Mouse (Mus musculus) CH12.LX (cell line): Measurements from ENCODE around the gene Ppox. TPM values are rescaled to one million over a fixed set of nuclear protein-coding genes. Genes with fewer than 3 reads are reported as not detected.

ENCODE experiments used
- DNase-seq: peaks from one replicate; pipeline ENCODE4 v3.0.0-alpha.2; 2013; ENCODE audit errors: extremely low read depth
- H3K27ac ChIP-seq: 2 replicates; pipeline ENCODE4 v1.5.1; 2012; ENCODE audit warnings: low read depth, mild to moderate bottlenecking, control low read depth, moderate library complexity; ENCODE audit not compliant: insufficient read depth
- H3K27me3 ChIP-seq: replicated peaks from 2 replicates; pipeline ENCODE3; 2012; ENCODE audit warnings: inconsistent platforms
- H3K36me3 ChIP-seq, 2 experiments: replicated peaks in 1 of 2; 2 replicates each; pipeline versions ENCODE3 to v1.6.1; 2012; ENCODE audit warnings: inconsistent platforms in 1 of 2, low read length in 1 of 2, mild to moderate bottlenecking in 1 of 2, mixed read lengths in 1 of 2, moderate library complexity in 1 of 2; ENCODE audit not compliant: control insufficient read depth in 1 of 2, insufficient read depth in 1 of 2
- H3K4me1 ChIP-seq, 2 experiments: 2 replicates each; pipeline ENCODE4 v1.6.1; 2012; ENCODE audit warnings: inconsistent platforms in 1 of 2, moderate library complexity in 1 of 2; ENCODE audit not compliant: insufficient read depth in 2 of 2, control insufficient read depth in 1 of 2
- H3K4me2 ChIP-seq: 2 replicates; pipeline ENCODE4 v1.6.1; 2012; ENCODE audit warnings: low read depth, mild to moderate bottlenecking, control low read depth; ENCODE audit not compliant: poor library complexity, insufficient read depth, severe bottlenecking
- H3K4me3 ChIP-seq, 3 experiments: fragments of 150-350 bp in 1 of 3; sonication (generic) in 1 of 3; replicated peaks in 1 of 3; 2 replicates each; pipeline versions ENCODE3 to v1.5.1; 2011 to 2012; ENCODE audit warnings: low read depth in 2 of 3, low read length in 2 of 3, mild to moderate bottlenecking in 2 of 3, moderate library complexity in 2 of 3, control low read depth in 1 of 3, improper control_type of control experiment in 1 of 3, inconsistent platforms in 1 of 3, mixed read lengths in 1 of 3; ENCODE audit not compliant: poor library complexity in 1 of 3
- H3K79me2 ChIP-seq: replicated peaks from 2 replicates; pipeline ENCODE4 v1.6.1; 2012; ENCODE audit warnings: mild to moderate bottlenecking, moderate library complexity; ENCODE audit not compliant: control insufficient read depth, poor library complexity, insufficient read depth, severe bottlenecking; ENCODE audit errors: extremely low read depth
- H3K9ac ChIP-seq: 2 replicates; pipeline ENCODE4 v1.6.1; 2012; ENCODE audit warnings: low read depth, mild to moderate bottlenecking, control low read depth, moderate library complexity; ENCODE audit not compliant: insufficient read depth
- H3K9me3 ChIP-seq: replicated peaks from 2 replicates; pipeline ENCODE3; 2012; ENCODE audit warnings: low read length, inconsistent platforms, mixed read lengths
- BHLHE40 ChIP-seq: IDR thresholded peaks from 2 replicates; pipeline ENCODE4 v1.6.1; 2011; ENCODE audit warnings: mild to moderate bottlenecking, low read depth, low read length, improper control_type of control experiment
- CHD1 ChIP-seq: IDR thresholded peaks from 2 replicates; pipeline ENCODE4 v1.6.1; 2012; ENCODE audit warnings: low read depth, low read length, improper control_type of control experiment, inconsistent platforms
- E2F4 ChIP-seq: IDR thresholded peaks from 2 replicates; pipeline ENCODE4 v1.6.1; 2011; ENCODE audit warnings: low read depth, low read length, improper control_type of control experiment; ENCODE audit not compliant: insufficient replicate concordance
- IRF4 ChIP-seq: IDR thresholded peaks from 2 replicates; pipeline ENCODE4 v1.6.1; 2014; ENCODE audit warnings: low read depth, mild to moderate bottlenecking, inconsistent platforms, low read length, improper control_type of control experiment
- JUN ChIP-seq: IDR thresholded peaks from 2 replicates; pipeline ENCODE4 v1.6.1; 2011; ENCODE audit warnings: low read depth, mild to moderate bottlenecking, low read length, improper control_type of control experiment, moderate library complexity; ENCODE audit not compliant: insufficient read depth
- KAT2A ChIP-seq: IDR thresholded peaks from 2 replicates; pipeline ENCODE4 v1.6.1; 2012; ENCODE audit warnings: low read length, improper control_type of control experiment, inconsistent platforms; ENCODE audit not compliant: insufficient replicate concordance
- MYC ChIP-seq: IDR thresholded peaks from 2 replicates; pipeline ENCODE4 v1.6.1; 2011; ENCODE audit warnings: low read depth, mild to moderate bottlenecking, improper control_type of control experiment, low read length
- PAX5 ChIP-seq: IDR thresholded peaks from 2 replicates; pipeline ENCODE4 v1.6.1; 2012; ENCODE audit warnings: low read length, inconsistent platforms, mixed read lengths
- POLR2AphosphoS2 ChIP-seq: IDR thresholded peaks from 2 replicates; pipeline ENCODE4 v1.6.1; 2011; ENCODE audit warnings: low read depth, low read length, improper control_type of control experiment
- RAD21 ChIP-seq: IDR thresholded peaks from 2 replicates; pipeline ENCODE4 v1.6.1; 2011; ENCODE audit warnings: low read depth, mild to moderate bottlenecking, low read length, improper control_type of control experiment, moderate library complexity
- SMC3 ChIP-seq: IDR thresholded peaks from 2 replicates; pipeline ENCODE4 v1.6.1; 2011; ENCODE audit warnings: low read depth, low read length, improper control_type of control experiment
- TCF12 ChIP-seq: IDR thresholded peaks from 2 replicates; pipeline ENCODE4 v1.6.1; 2014; ENCODE audit warnings: low read depth, mild to moderate bottlenecking, inconsistent platforms, low read length, improper control_type of control experiment
- UBTF ChIP-seq: IDR thresholded peaks from 2 replicates; pipeline ENCODE4 v1.6.1; 2012; ENCODE audit warnings: low read depth, mild to moderate bottlenecking, inconsistent platforms, low read length, improper control_type of control experiment, moderate library complexity
- ZC3H11A ChIP-seq: IDR thresholded peaks from 2 replicates; pipeline ENCODE4 v1.6.1; 2012; ENCODE audit warnings: low read depth, mild to moderate bottlenecking, inconsistent platforms, low read length, improper control_type of control experiment
- ZKSCAN1 ChIP-seq: IDR thresholded peaks from 2 replicates; pipeline ENCODE4 v1.6.1; 2012; ENCODE audit warnings: low read depth, inconsistent platforms, low read length, improper control_type of control experiment, borderline replicate concordance
- ZNF384 ChIP-seq: IDR thresholded peaks from 2 replicates; pipeline ENCODE4 v1.6.1; 2012; ENCODE audit warnings: low read depth, low read length, improper control_type of control experiment, inconsistent platforms
- dilution Hi-C: fragments of 300-500 bp; cut with MboI; formaldehyde crosslinking; loops from 2 replicates; pipeline ENCODE4 v1.14.3; 2020; ENCODE audit warnings: low sequenced_read_pairs; ENCODE audit not compliant: extremely low pct_unique_long_range_greater_than_20kb, extremely low pct_ligation_motif_present
- in situ Hi-C: fragments of 300-500 bp; cut with MboI; formaldehyde crosslinking; loops from 3 replicates; pipeline ENCODE4 v1.14.3; 2019; ENCODE audit warnings: low sequenced_read_pairs, low pct_ligation_motif_present, low pct_unique_long_range_greater_than_20kb, mixed read lengths
- polyA plus RNA-seq: library from polyadenylated mRNA; unstranded; fragments of >175 nt; gene quantifications from 2 replicates; pipeline ENCODE4 v1.2.1, GENCODE M21; 2012; ENCODE audit warnings: low read depth; ENCODE audit not compliant: insufficient read length
- total RNA-seq, 2 experiments: library from RNA; depleted of rRNA; stranded (reverse); fragments of 300-350 nt in 1 of 2; fragments of >200 nt in 1 of 2; gene quantifications; 2 replicates each; pipeline ENCODE4 v1.2.3; 2012 to 2014

Ppox gene
- total and polyA plus RNA-seq, 3 experiments: 10.5 to 15.1 (median 13.6) TPM

DNA sequence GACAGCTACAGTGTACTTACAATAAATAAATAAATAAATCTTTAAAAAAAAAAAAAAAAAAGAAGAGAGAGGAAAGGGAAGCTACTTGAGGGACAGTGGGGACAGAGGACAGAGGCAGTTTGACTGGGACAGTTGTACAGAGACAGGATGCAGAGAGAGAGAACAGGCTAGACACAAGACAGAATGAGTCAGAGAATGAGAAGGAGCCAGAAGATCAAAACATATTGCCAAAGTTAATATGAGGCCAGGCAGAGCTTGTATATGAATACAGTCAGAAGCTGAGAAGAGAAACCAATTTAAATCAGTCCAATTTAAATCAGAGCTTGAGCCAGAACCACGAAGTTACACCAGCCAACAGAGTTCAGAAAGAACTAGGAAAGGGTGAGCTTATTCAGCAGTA is 12.6 kb downstream of the Ppox start:
- Histone ChIP-seq H3K27ac (no peak overlapping the region), H3K9ac (no peak overlapping the region; the same call in 1 of the 2 replicates), H3K36me3 (peaks cover 9 to 17% of the 10 kb centered on the region in 2 experiments), H3K4me1 (peaks cover 0 to 26% of the 10 kb centered on the region in 2 experiments; a peak in 2 of 4 replicates), H3K4me3 (no peak overlapping the region), H3K4me2 (no peak overlapping the region), H3K9me3 (no peaks in the 10 kb centered on the region), H3K79me2 (no peaks in the 10 kb centered on the region), H3K27me3 (peaks cover 2% of the 10 kb centered on the region)
- DNase-seq: no peak
- no peak for TF ChIP-seq JUN
- no peak for TF ChIP-seq ZC3H11A
- TF ChIP-seq PAX5: no peak
- no peak for TF ChIP-seq E2F4
- peak; percentile 31; the same call in 1 of the 2 replicates for TF ChIP-seq ZNF384
- no peak for TF ChIP-seq IRF4
- TF ChIP-seq MYC: no peak
- TF ChIP-seq BHLHE40: no peak
- dilution Hi-C loops: no loop called here
- in situ Hi-C loops: no loop called here

DNA sequence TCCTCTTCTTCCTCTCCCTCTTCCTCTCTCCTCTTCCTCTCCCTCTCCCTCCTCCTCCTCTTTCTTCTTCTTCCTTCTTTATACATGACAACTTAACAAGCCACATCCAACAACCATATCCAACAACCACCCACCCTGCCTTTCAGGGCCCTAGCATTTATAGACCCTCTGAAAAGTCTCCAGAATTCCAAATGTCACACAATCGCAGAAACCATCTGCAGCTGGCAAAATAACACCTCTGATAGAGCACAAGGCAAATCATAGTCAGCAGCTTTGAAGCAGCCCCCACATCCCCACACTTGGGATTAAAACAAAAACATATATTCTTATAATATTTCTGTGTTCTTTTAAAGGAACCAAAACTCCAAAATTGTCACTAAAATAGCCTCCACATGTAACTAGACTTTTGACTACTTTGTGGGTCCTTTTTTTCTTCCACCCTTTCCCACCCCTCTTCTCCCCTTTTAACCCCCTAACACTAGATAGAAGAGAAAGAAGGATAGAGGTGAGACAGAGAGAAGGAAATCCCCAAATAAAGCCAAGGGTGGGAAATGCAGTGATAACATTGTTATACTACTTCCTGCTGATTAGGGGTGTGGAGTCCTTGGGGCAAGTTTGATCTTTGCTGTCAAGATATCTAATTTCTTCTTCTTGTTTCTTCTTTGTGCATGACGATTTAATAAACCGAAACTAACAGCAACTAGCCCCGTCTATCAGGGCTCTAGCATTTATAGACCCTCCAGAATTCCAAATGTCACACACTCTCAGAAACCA is 14.8 kb downstream of the Ppox start:
- Histone ChIP-seq H3K9ac (no peak overlapping the region), H3K4me1 (peaks cover 0 to 11% of the 10 kb centered on the region in 2 experiments; a peak in 2 of 4 replicates), H3K36me3 (no peaks in the 10 kb centered on the region), H3K27ac (no peak overlapping the region), H3K27me3 (peaks cover 15% of the 10 kb centered on the region), H3K9me3 (no peaks in the 10 kb centered on the region), H3K79me2 (no peaks in the 10 kb centered on the region), H3K4me3 (no peak overlapping the region), H3K4me2 (peak overlapping the region; percentile 35)
- in situ Hi-C loops (no loop called here), dilution Hi-C loops (no loop called here)
- no peak for TF ChIP-seq SMC3
- no peak for TF ChIP-seq ZKSCAN1
- TF ChIP-seq TCF12: no peak
- no peak for TF ChIP-seq KAT2A
- TF ChIP-seq POLR2AphosphoS2: no peak
- TF ChIP-seq UBTF: no peak
- TF ChIP-seq CHD1: no peak
- TF ChIP-seq RAD21: no peak
- DNase-seq: no peak
